Mouse (Mus musculus) megakaryocyte, embryonic 14.5 days (primary cell): ENCODE data around the gene Ankrd28. TPM values are rescaled to one million over a fixed set of nuclear protein-coding genes. Genes with fewer than 3 reads are reported as not detected.

ENCODE experiments used
- H3K27me3 ChIP-seq: replicated peaks from 2 replicates; pipeline ENCODE3; 2012; ENCODE audit warnings: inconsistent platforms
- H3K36me3 ChIP-seq: replicated peaks from 2 replicates; pipeline ENCODE3; 2012; ENCODE audit warnings: low read length, inconsistent platforms, mixed read lengths
- H3K4me1 ChIP-seq: 2 replicates; pipeline ENCODE4 v1.6.1; 2012; ENCODE audit warnings: inconsistent platforms
- H3K4me3 ChIP-seq: replicated peaks from 2 replicates; pipeline ENCODE3; 2012; ENCODE audit warnings: moderate library complexity, mild to moderate bottlenecking, inconsistent platforms
- H3K9me3 ChIP-seq: 2 replicates; pipeline ENCODE4 v1.6.1; 2012; ENCODE audit warnings: inconsistent platforms
- FLI1 ChIP-seq: IDR thresholded peaks from 2 replicates; pipeline ENCODE4 v1.6.1; 2012; ENCODE audit warnings: low read length, inconsistent platforms, mixed read lengths
- GATA1 ChIP-seq: IDR thresholded peaks from 3 replicates; pipeline ENCODE4 v1.6.1; 2012; ENCODE audit warnings: mixed read lengths, low read length, inconsistent platforms, borderline replicate concordance
- polyA plus RNA-seq: library from polyadenylated mRNA; stranded (reverse); fragments of >175 nt; gene quantifications from 2 replicates; pipeline ENCODE4 v1.2.3, GENCODE M21; 2012; ENCODE audit warnings: low replicate concordance; ENCODE audit not compliant: insufficient read depth

Ankrd28 gene
- polyA plus RNA-seq, 1 experiment = 4.0 TPM

- no peaks in the 10 kb centered on the region for H3K27me3 ChIP-seq
- no peak for TF ChIP-seq GATA1
- 0 out of 2 replicates have a peak, but pooled peaks cover 5% of the 10 kb centered on the region for H3K9me3 ChIP-seq
- H3K4me1 ChIP-seq = peaks cover 95% of the 10 kb centered on the region
- peak overlapping the region; percentile 89 for H3K4me3 ChIP-seq
- H3K36me3 ChIP-seq = peaks cover 34% of the 10 kb centered on the region
These were observed 161.3 kb downstream of the Ankrd28 start for GRCm38 (mm10) chr14:31669161-31669611.

- H3K36me3 ChIP-seq = peaks cover 39% of the 10 kb centered on the region
- peaks cover 99% of the 10 kb centered on the region for H3K4me1 ChIP-seq
- H3K4me3 ChIP-seq = peak overlapping the region; percentile 21
- H3K27me3 ChIP-seq = no peaks in the 10 kb centered on the region
- 0 out of 2 replicates have a peak, but pooled peaks cover 5% of the 10 kb centered on the region for H3K9me3 ChIP-seq
- TF ChIP-seq GATA1 (no peak), FLI1 (no peak)
These were observed 162.1 kb downstream of the Ankrd28 start for GRCm38 (mm10) chr14:31668326-31668725.

- Histone ChIP-seq H3K4me1 (peaks cover 99% of the 10 kb centered on the region), H3K36me3 (peaks cover 39% of the 10 kb centered on the region)
These were observed 162.7 kb downstream of the Ankrd28 start for GRCm38 (mm10) chr14:31667741-31668140.

GRCm38 (mm10) chr14:31666931-31667705 lies 163.3 kb downstream of the Ankrd28 start:
- TF ChIP-seq FLI1 = no peak
- TF ChIP-seq GATA1 = no peak
- H3K36me3 ChIP-seq = peaks cover 41% of the 10 kb centered on the region
- peaks cover 99% of the 10 kb centered on the region for H3K4me1 ChIP-seq
- H3K9me3 ChIP-seq = 0 out of 2 replicates have a peak, but pooled peaks cover 5% of the 10 kb centered on the region
- no peaks in the 10 kb centered on the region for H3K27me3 ChIP-seq
- H3K4me3 ChIP-seq = peak overlapping the region; percentile 50

More at GRCm38 (mm10) chr14:31667741-31668140, 162.7 kb downstream of the Ankrd28 start:
- 0 out of 2 replicates have a peak, but pooled peaks cover 5% of the 10 kb centered on the region for H3K9me3 ChIP-seq
- no peak for TF ChIP-seq FLI1
- TF ChIP-seq GATA1 = no peak
- no peak overlapping the region for H3K4me3 ChIP-seq
- no peaks in the 10 kb centered on the region for H3K27me3 ChIP-seq

- H3K9me3 ChIP-seq = 0 out of 2 replicates have a peak, but pooled peaks cover 5% of the 10 kb centered on the region
- TF ChIP-seq GATA1 (no peak), FLI1 (no peak)
- H3K4me1 ChIP-seq = peaks cover 99% of the 10 kb centered on the region
- no peaks in the 10 kb centered on the region for H3K27me3 ChIP-seq
- peak overlapping the region; percentile 23 for H3K4me3 ChIP-seq
- H3K36me3 ChIP-seq = peaks cover 44% of the 10 kb centered on the region
These were observed 164.9 kb downstream of the Ankrd28 start for GRCm38 (mm10) chr14:31665566-31665940.

GRCm38 (mm10) chr14:31664903-31665565 lies 165.4 kb downstream of the Ankrd28 start:
- Histone ChIP-seq H3K36me3 (peaks cover 44% of the 10 kb centered on the region), H3K27me3 (no peaks in the 10 kb centered on the region), H3K9me3 (0 out of 2 replicates have a peak, but pooled peaks cover 5% of the 10 kb centered on the region), H3K4me3 (peak overlapping the region; percentile 74), H3K4me1 (peaks cover 99% of the 10 kb centered on the region)
- TF ChIP-seq GATA1 = no peak
- TF ChIP-seq FLI1 = no peak

GRCm38 (mm10) chr14:31664100-31664902 lies 166.2 kb downstream of the Ankrd28 start:
- peaks cover 44% of the 10 kb centered on the region for H3K36me3 ChIP-seq
- 0 out of 2 replicates have a peak, but pooled peaks cover 5% of the 10 kb centered on the region for H3K9me3 ChIP-seq
- peak overlapping the region; percentile 90 for H3K4me3 ChIP-seq
- TF ChIP-seq FLI1 = no peak
- no peak for TF ChIP-seq GATA1
- H3K4me1 ChIP-seq = peaks cover 99% of the 10 kb centered on the region
- H3K27me3 ChIP-seq = no peaks in the 10 kb centered on the region

- H3K4me3 ChIP-seq = peak overlapping the region; percentile 90
- H3K4me1 ChIP-seq = peaks cover 99% of the 10 kb centered on the region
- peaks cover 45% of the 10 kb centered on the region for H3K36me3 ChIP-seq
- H3K9me3 ChIP-seq = 0 out of 2 replicates have a peak, but pooled peaks cover 5% of the 10 kb centered on the region
- TF ChIP-seq FLI1 = no peak
- no peak for TF ChIP-seq GATA1
- H3K27me3 ChIP-seq = no peaks in the 10 kb centered on the region
These were observed 166.9 kb downstream of the Ankrd28 start for GRCm38 (mm10) chr14:31663376-31664099.

GRCm38 (mm10) chr14:31662555-31663211 lies 167.8 kb downstream of the Ankrd28 start:
- Histone ChIP-seq H3K4me3 (peak overlapping the region; percentile 90), H3K9me3 (0 out of 2 replicates have a peak, but pooled peaks cover 5% of the 10 kb centered on the region), H3K4me1 (peaks cover 99% of the 10 kb centered on the region), H3K27me3 (no peaks in the 10 kb centered on the region), H3K36me3 (peaks cover 45% of the 10 kb centered on the region)
- no peak for TF ChIP-seq FLI1
- TF ChIP-seq GATA1 = no peak
